Mouse (Mus musculus) right cerebral cortex, postnatal 10 days (tissue): ENCODE results near the gene Izumo2.
"Not testable (repeated sequence)": the region's sequence is repeated elsewhere in the genome, so short reads cannot be mapped to it uniquely, and the experiment has no call there.

Experiments used
- DNase-seq, 2 experiments: peaks; one replicate each; pipeline ENCODE4 v3.0.0; 2021; ENCODE audit warnings: low spot score in 2 of 2

Gene Izumo2

GRCm38 (mm10) chr7:44697980-44698379 is 10.6 kb upstream of the Izumo2 start:
- no peak for DNase-seq

GRCm38 (mm10) chr7:44701921-44702320 is 6.6 kb upstream of the Izumo2 start:
- peak; percentile 37 to 48 for DNase-seq

GRCm38 (mm10) chr7:44702985-44703384 is 5.6 kb upstream of the Izumo2 start:
- DNase-seq = no peak

- peak in 1 of 2 experiments; percentile 47 for DNase-seq
These were observed 4.2 kb upstream of the Izumo2 start for GRCm38 (mm10) chr7:44704363-44704762.

GRCm38 (mm10) chr7:44705086-44705485 is 3.5 kb upstream of the Izumo2 start:
- DNase-seq = no peak

- no peak for DNase-seq
These were observed 2.2 kb upstream of the Izumo2 start for GRCm38 (mm10) chr7:44706322-44706721.

- DNase-seq = no peak
These were observed 1.3 kb upstream of the Izumo2 start for GRCm38 (mm10) chr7:44707169-44707675.

- not testable (repeated sequence) for DNase-seq
These were observed 449 bp upstream of the Izumo2 start for GRCm38 (mm10) chr7:44708093-44708492.

GRCm38 (mm10) chr7:44709881-44710280 is 1.3 kb downstream of the Izumo2 start:
- no peak for DNase-seq

- no peak for DNase-seq
These were observed 13.5 kb downstream of the Izumo2 start for GRCm38 (mm10) chr7:44722058-44722457.

- peak; percentile 35 to 43 for DNase-seq
These were observed 15.8 kb downstream of the Izumo2 start for GRCm38 (mm10) chr7:44724316-44724715.

- DNase-seq = peak; percentile 29 to 44
These were observed 17.8 kb downstream of the Izumo2 start for GRCm38 (mm10) chr7:44726343-44726742.

GRCm38 (mm10) chr7:44727151-44727550 is 18.6 kb downstream of the Izumo2 start:
- no peak for DNase-seq

- no peak for DNase-seq
These were observed 19.8 kb downstream of the Izumo2 start for GRCm38 (mm10) chr7:44728082-44728975.

- no peak for DNase-seq
These were observed 25.2 kb downstream of the Izumo2 start for GRCm38 (mm10) chr7:44733723-44734122.

GRCm38 (mm10) chr7:44741361-44741760 is 32.8 kb downstream of the Izumo2 start:
- DNase-seq = no peak

- DNase-seq = no peak
These were observed 35.7 kb downstream of the Izumo2 start for GRCm38 (mm10) chr7:44744270-44744669.

GRCm38 (mm10) chr7:44745076-44745475 is 36.5 kb downstream of the Izumo2 start:
- DNase-seq = peak; percentile 87 to 89

- no peak for DNase-seq
These were observed 38.6 kb downstream of the Izumo2 start for GRCm38 (mm10) chr7:44747115-44747514.

GRCm38 (mm10) chr7:44748101-44749044 is 39.8 kb downstream of the Izumo2 start, which contains the start of gene Vrk3:
TSS of gene Vrk3 (plus strand) at chr7:44748413.
- peak; percentile 95 to 98 for DNase-seq

- DNase-seq = not testable (repeated sequence)
These were observed 42.4 kb downstream of the Izumo2 start, which contains the start of gene Zfp473 for GRCm38 (mm10) chr7:44750950-44751349. TSS of gene Zfp473 (minus strand) at chr7:44751050.

GRCm38 (mm10) chr7:44757164-44757563 is 48.6 kb downstream of the Izumo2 start:
- DNase-seq = no peak
